Mouse (Mus musculus): ENCODE measurements around the gene Ccdc85c.

Gene Ccdc85c

DNA sequence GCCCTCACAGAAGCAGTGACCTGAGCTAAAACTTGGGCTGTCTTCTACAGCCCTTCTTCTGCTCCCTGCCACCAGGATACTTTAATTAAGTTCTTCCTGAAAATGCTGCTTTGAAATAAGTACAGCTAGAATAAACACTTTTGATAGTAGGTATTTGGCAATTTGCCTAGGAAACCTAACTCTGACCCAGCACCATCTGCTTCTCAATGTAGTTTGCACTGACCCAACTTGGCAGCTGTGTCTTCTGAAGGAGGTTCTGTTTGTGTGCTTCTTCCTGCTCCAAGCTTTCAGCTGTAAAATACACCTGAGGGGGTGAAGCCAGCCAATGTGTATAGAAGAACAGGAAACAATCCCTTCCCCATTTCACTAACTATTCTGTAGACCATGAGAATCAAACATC, 103.9 kb downstream of the Ccdc85c start:
- no peak for DNase-seq

GRCm38 (mm10) chr12:108170467-108170866, 104.8 kb downstream of the Ccdc85c start:
- no peak for DNase-seq

- DNase-seq: no peak
Observed at GRCm38 (mm10) chr12:108168909-108169308, 106.3 kb downstream of the Ccdc85c start.

GRCm38 (mm10) chr12:108163706-108164105, 111.5 kb downstream of the Ccdc85c start:
- DNase-seq: no peak

DNA sequence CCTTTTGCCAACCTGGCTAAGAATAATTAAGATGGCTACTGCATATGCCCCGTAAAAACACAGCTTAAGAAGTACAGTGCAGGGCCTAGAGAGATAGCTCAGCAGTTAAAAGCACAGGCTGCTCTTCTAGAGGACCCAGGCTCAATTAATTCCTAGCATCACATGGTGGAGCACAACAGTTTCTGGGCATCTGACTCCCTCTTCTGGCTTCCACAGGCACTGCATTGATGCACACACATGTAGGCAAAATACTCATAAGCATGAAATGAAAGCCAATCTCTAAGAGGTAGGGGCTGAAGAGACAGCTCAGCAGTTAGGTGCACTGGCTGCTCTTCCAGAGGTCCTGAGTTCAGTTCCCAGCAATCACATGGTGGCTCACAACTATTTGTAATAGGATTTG, 113.2 kb downstream of the Ccdc85c start:
- DNase-seq: peak; percentile 17

DNA sequence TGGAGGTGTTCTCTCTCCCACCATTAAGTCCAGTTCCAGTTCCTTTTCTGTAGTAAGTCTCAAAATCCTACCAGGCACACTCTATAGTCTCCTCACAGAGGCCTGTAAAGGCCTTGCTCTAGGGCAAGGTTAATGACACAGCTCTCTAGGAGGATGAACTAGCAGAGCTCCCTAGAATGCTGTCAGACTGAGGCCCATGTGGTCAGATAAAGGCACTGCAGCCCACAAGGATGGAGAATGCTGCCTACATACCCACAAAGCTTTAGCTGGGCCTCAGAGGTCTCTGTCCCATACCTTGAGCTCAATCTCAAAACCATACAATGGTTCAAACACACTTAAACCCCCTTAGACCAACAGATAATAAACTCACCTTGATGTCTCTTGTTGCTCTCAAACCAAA, 115.4 kb downstream of the Ccdc85c start:
- no peak for DNase-seq
